Mouse (Mus musculus) liver, postnatal 0 days (tissue): Measurements from ENCODE around the gene Tdrd12.
A peak's percentile ranks its signal among the peaks of the same experiment; 100 is the strongest.

ENCODE experiments used
- CTCF ChIP-seq: sonication (generic); IDR thresholded peaks from 2 replicates; pipeline ENCODE4 v1.5.1; 2016; ENCODE audit warnings: antibody characterized with exemption, low read depth
- EP300 ChIP-seq: IDR thresholded peaks from 2 replicates; pipeline ENCODE4 v1.6.1; 2016; ENCODE audit warnings: antibody characterized with exemption, low read depth, mild to moderate bottlenecking

- TF ChIP-seq CTCF (peak; percentile 64), EP300 (no peak)
Observed at GRCm38 (mm10) chr7:35553751-35554604, 16.4 kb upstream of the Tdrd12 start.
